Comparison of ENCODE assay signal across 16 mouse cellular contexts in the genomic region with DNA sequence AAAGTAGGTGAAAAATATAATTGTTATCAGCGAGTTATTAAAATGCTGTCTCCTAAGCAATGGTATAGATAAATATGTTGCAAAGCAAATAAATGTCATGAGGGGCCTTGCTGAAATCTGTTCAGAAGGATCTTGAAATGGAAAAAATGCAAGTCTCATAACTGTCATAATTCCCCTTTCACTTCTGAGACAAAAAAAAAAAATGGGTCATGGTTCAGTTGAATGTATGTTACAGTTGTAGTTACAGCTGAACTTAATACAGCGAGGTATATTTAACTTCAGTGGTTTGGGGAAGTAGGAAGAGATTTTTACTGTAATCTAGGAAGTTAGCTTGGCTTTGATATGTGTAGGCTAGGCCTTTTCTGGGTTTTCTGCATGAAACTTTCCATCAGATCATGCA. TPM values are rescaled to one million over a fixed set of nuclear protein-coding genes. Genes with fewer than 3 reads are reported as not detected.
A peak's percentile ranks its signal among the peaks of the same experiment; 100 is the strongest.
DNase-seq lines count a peak whose midpoint lies in the region; ATAC-seq and TF ChIP-seq lines count a peak whose summit lies in the region.
"Had no signal": no experiment of that assay in that cellular context is flagged by ENCODE, and none has a peak within 500 bp of the region (broad histone marks: within the 10 kb centered on the region; RNA-seq: fewer than 3 reads in every experiment).

No protein-coding gene starts in this region.

- peaks cover 38% of the 10 kb centered on the region for H3K36me3 ChIP-seq in heart, embryonic 13.5 days
- no peaks in the 10 kb centered on the region; the same call in 1 of the 2 replicates for H3K36me3 ChIP-seq in lung, postnatal 0 days (ENCODE audit: insufficient read depth, low read length)
- H3K36me3 ChIP-seq in macrophage (ENCODE audit: inconsistent target): peaks cover 10% of the 10 kb centered on the region; the same call in 1 of the 2 replicates
- H3K36me3 ChIP-seq in splenic B cell, adult 2 months (ENCODE audit: control insufficient read depth, insufficient read depth, low read length, poor library complexity, severe bottlenecking): peaks cover 6% of the 10 kb centered on the region; the same call in 1 of the 2 replicates
- H3K36me3 ChIP-seq: liver, embryonic 15.5 days had no signal

- no peak for TF ChIP-seq EP300 in lung, postnatal 0 days (IDR thresholded peaks at IDR 0.05)

- no peaks in the 10 kb centered on the region for H3K27me3 ChIP-seq in heart, embryonic 13.5 days (replicated peaks)
- H3K27me3 ChIP-seq in lung, postnatal 0 days (replicated peaks; ENCODE audit: insufficient read depth, low read length): no peaks in the 10 kb centered on the region
- no peaks in the 10 kb centered on the region for H3K27me3 ChIP-seq in splenic B cell, adult 2 months (ENCODE audit: control insufficient read depth, insufficient read depth, low read length, poor library complexity, severe bottlenecking)
- H3K27me3 ChIP-seq: limb, embryonic 12.5 days had no signal

- no peak for TF ChIP-seq CTCF in lung, postnatal 0 days (IDR thresholded peaks at IDR 0.05)

- peak overlapping the region; percentile 91 for H3K4me3 ChIP-seq in heart, embryonic 13.5 days
- no peak overlapping the region for H3K4me3 ChIP-seq in lung, postnatal 0 days (ENCODE audit: low read depth, low read length)
- peak overlapping the region; percentile 97 for H3K4me3 ChIP-seq in macrophage (ENCODE audit: inconsistent target)
- H3K4me3 ChIP-seq: liver, embryonic 15.5 days had no signal

- no peak for ATAC-seq in heart, embryonic 13.5 days (ENCODE audit: extremely low read depth, insufficient number of reproducible peaks, low FRiP score, low TSS enrichment)
- no peak for ATAC-seq in lung, postnatal 0 days

- intact Hi-C loops in heart, postnatal 14 days (cut with DNase I): loop anchor here (5.0 to 10.0 kb wide), 4 partner anchors 63 to 303 kb away; no protein-coding TSS in a partner anchor
- intact Hi-C loops in left cerebral cortex, postnatal 36 days (cut with DNase I): loop anchor here (5.0 kb wide), 2 partner anchors 68 to 303 kb away; no protein-coding TSS in a partner anchor

- 0 out of 2 replicates have a peak, but pooled peaks cover 3% of the 10 kb centered on the region for H3K9me3 ChIP-seq in heart, embryonic 13.5 days
- no peaks in the 10 kb centered on the region for H3K9me3 ChIP-seq in lung, postnatal 0 days (ENCODE audit: low read length)
- H3K9me3 ChIP-seq: liver, embryonic 15.5 days had no signal

- 0 out of 2 replicates have a peak overlapping the region, but pooled peaks have one; percentile 25 for H3K9ac ChIP-seq in heart, embryonic 13.5 days
- H3K9ac ChIP-seq in lung, postnatal 0 days (replicated peaks; ENCODE audit: low read depth): no peak overlapping the region
- H3K9ac ChIP-seq: limb, embryonic 12.5 days; liver, embryonic 15.5 days had no signal

- WGBS in heart, embryonic 13.5 days: 63% methylated on average over 2 of the region's 2 CpGs
- 58% methylated on average over 2 of the region's 2 CpGs for WGBS in lung, postnatal 0 days
- WGBS in macrophage (ENCODE audit: missing documents): 44% methylated on average over 2 of the region's 2 CpGs

- H3K4me1 ChIP-seq in heart, embryonic 13.5 days: peaks cover 34% of the 10 kb centered on the region
- no peaks in the 10 kb centered on the region; the same call in 1 of the 2 replicates for H3K4me1 ChIP-seq in lung, postnatal 0 days (ENCODE audit: insufficient read depth, low read depth, low read length)

- H3K79me2 ChIP-seq in macrophage (ENCODE audit: inconsistent target): peaks cover 68% of the 10 kb centered on the region

- DNase-seq in heart, postnatal 14 days: no peak
- peak; percentile 9 for DNase-seq in lung, postnatal 0 days (ENCODE audit: low spot score)
- DNase-seq in lung, postnatal 25 days (ENCODE audit: low spot score): no peak
- peak; percentile 68 for DNase-seq in splenic B cell, adult 2 months (ENCODE audit: low read depth, low spot score)
- DNase-seq in left cerebral cortex, postnatal 36 days (ENCODE audit: low spot score in 2 of 2): no peak
- DNase-seq: adrenal gland, adult 2 months; cerebellum, adult 18-20 months; embryo, embryonic 11 days; kidney, adult 2 months; kidney, postnatal 36 days; layer of hippocampus, postnatal 36 days; right cerebral cortex, postnatal 4 days had no signal

- H3K4me2 ChIP-seq in heart, embryonic 13.5 days: peak overlapping the region; percentile 85
- no peak overlapping the region for H3K4me2 ChIP-seq in lung, postnatal 0 days (replicated peaks; ENCODE audit: low read depth, low read length)
- H3K4me2 ChIP-seq: liver, embryonic 15.5 days had no signal

- H3K27ac ChIP-seq in heart, embryonic 13.5 days (replicated peaks): no peak overlapping the region
- no peak overlapping the region for H3K27ac ChIP-seq in lung, postnatal 0 days (ENCODE audit: low read length)
- H3K27ac ChIP-seq in macrophage: no peak overlapping the region; the same call in 1 of the 2 replicates
- H3K27ac ChIP-seq: limb, embryonic 12.5 days; liver, embryonic 15.5 days had no signal

RNA-seq across cellular contexts. Expression of a gene that starts 3.2 kb away (rescaled TPM):
- 87.4 and 97.6 TPM in 2 replicates for polyA plus RNA-seq in heart, embryonic 13.5 days (2015; fragmentation: Nextera tagmentation; extraction: Ambion mirVana)
- total RNA-seq in heart, postnatal 14 days (2021): 100 to 1,000 TPM; 140 to 160 TPM
- polyA plus RNA-seq in lung, postnatal 0 days (2015; fragmentation: Nextera tagmentation; extraction: Ambion mirVana): 36.6 and 39.9 TPM in 2 replicates
- total RNA-seq in macrophage (2018; cell fraction: chromatin; rRNA removed): 1,000 to 10,000 TPM in 2 of 26 experiments, 100 to 1,000 TPM in 24; 279 to 1,204 (median 350) TPM
- total RNA-seq in macrophage (2018; cell fraction: cytosol; rRNA removed): 100 to 1,000 TPM in 2 of 26 experiments, 10 to 100 TPM in 24; 62.6 to 103 (median 86.1) TPM
- total RNA-seq in macrophage (2018; cell fraction: nucleus; rRNA removed): 1,000 to 10,000 TPM in 1 of 26 experiments, 100 to 1,000 TPM in 25; 170 to 1,142 (median 219) TPM
- polyA plus RNA-seq in macrophage (2018): 34.7 to 93.5 TPM (median 69.7 TPM) in 3 replicates
- 100 to 1,000 TPM; 143 to 185 TPM for total RNA-seq in left cerebral cortex, postnatal 36 days (2021)

Comparison
In these comparisons a context has a peak if more than half of its experiments do, and no peak if none do; other contexts are left out.
1. DNase-seq: peak in lung, postnatal 0 days (single experiment) and splenic B cell, adult 2 months (single experiment); none in heart, postnatal 14 days (0 of 2), lung, postnatal 25 days (single experiment) and left cerebral cortex, postnatal 36 days (0 of 2).